Mouse (Mus musculus): Measurements from ENCODE around the gene Hspb1.

Hspb1 gene

DNA sequence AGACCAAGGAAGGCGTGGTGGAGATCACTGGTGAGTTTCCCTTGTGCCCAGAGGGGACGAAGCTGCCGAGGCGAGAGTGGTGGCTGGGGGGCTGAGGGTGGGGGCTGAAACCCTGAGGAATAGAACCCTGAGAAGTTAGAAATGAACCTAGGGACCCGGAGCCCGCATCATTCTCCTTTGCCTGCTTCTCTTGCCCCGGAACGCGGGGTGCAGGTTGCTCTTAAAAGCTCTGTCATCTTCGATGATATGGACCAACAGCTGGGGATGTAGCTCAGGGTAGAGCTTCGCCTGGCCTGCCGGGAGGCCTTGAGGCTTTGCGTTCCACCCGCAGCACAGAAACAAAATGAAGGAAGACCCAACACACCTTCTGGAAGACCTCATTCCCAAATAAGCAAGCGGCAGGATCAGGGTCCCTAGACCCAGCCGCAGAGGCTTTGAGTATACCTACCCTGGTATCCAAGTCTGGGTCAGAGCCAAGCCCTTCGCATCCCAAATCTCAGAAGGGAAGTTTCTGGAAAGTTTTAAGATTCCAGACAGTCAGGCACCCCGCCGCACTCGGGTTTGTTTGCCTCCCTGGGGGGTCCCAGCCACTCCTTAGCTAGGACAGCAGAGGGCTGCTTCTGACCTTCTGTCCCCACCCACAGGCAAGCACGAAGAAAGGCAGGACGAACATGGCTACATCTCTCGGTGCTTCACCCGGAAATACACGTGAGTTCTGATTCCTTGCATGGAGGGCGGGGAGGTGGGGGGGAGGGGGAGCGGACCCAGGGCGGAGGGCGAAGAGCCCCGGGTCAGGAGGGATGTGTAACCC lies 891 bp downstream of the Hspb1 start:
- peak; percentile 32 for DNase-seq

DNA sequence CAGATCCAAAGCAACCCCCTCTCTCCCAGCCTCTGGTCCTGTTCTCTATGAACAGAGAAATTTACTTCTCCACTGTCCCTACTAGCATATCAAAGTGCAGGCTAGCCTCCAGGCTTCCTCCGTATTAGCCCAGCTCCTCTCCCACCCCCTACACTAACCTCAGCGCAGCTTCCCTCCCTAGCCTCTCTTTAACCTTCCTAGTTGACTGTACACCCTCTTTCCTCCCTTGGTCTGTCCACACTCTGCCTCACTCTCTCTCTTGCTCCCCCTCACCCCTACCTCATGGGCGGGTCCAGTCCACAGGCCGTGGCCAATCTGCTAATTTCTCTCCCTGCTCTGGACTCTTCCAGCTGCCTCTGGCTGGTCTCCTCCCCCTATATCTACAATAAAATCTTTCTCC lies 2.6 kb downstream of the Hspb1 start:
- no peak for DNase-seq

- DNase-seq = no peak
Observed at GRCm38 (mm10) chr5:135890920-135891319, 3.2 kb downstream of the Hspb1 start.

DNA sequence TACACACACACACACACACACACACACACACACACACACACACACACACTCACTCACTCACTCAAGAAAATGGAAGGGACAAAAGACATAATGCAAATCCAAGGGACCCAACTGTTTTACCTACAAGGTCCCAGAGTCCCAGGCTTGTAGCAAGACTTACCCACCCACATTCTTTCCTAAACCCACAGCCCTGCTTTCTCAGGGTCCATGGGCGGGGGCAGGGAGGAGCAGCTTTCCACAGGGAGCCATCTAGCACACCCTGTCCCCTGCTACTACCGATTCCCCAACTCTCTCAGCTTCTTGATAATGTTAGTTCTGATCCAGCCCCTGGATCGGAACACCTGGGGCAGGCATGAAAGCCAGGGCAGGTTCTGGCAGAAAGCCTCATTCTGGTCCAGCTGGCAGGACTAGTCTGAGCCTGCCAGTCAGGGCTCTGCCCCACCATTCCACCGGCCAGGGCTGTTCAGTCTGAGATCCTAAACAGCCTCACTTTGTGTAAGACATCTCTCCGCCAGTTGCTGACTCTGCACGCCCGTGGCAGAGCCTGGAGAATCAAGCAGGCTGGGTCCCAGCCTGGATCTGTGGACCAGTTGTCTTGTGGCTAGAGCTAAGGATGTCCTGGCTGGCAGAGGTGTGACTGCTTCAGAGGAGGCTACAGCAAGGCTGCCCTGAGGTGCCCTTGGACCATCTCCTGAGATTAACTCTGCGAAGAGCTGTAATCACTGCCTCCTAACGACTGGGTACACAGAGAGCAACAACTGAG lies 5.1 kb downstream of the Hspb1 start:
- no peak for DNase-seq

GRCm38 (mm10) chr5:135894958-135895357 lies 7.2 kb downstream of the Hspb1 start:
- no peak for DNase-seq

DNA sequence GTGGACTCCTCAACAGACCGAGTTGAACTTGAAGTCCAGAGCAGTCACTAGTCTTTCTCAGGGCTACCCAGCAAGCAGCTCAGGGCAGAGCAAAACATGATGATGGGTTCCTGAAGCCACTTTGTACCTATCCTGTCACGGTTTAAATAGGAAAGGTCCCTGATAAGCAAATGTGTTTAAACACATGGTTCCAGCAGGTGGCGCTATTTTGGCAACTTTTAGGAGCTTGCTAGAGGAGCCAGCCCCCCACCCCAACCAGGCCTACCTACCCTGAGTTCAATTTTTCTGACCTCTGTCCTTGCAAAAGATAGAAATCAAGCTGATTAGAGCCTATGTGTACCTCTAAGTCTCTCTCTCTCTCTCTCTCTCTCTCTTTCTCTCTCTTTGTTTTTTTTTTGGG lies 10.3 kb downstream of the Hspb1 start:
- peak; percentile 69 for DNase-seq

GRCm38 (mm10) chr5:135898995-135899394 lies 11.3 kb downstream of the Hspb1 start:
- no peak for DNase-seq

GRCm38 (mm10) chr5:135899833-135900232 lies 12.1 kb downstream of the Hspb1 start:
- no peak for DNase-seq

GRCm38 (mm10) chr5:135900701-135901100 lies 13.0 kb downstream of the Hspb1 start:
- DNase-seq = no peak

GRCm38 (mm10) chr5:135901354-135902095 lies 13.8 kb downstream of the Hspb1 start:
- peak; percentile 36 for DNase-seq

- DNase-seq = no peak
Observed at GRCm38 (mm10) chr5:135903058-135903457, 15.3 kb downstream of the Hspb1 start.

GRCm38 (mm10) chr5:135903551-135904151 lies 15.9 kb downstream of the Hspb1 start:
- DNase-seq = peak; percentile 95

DNA sequence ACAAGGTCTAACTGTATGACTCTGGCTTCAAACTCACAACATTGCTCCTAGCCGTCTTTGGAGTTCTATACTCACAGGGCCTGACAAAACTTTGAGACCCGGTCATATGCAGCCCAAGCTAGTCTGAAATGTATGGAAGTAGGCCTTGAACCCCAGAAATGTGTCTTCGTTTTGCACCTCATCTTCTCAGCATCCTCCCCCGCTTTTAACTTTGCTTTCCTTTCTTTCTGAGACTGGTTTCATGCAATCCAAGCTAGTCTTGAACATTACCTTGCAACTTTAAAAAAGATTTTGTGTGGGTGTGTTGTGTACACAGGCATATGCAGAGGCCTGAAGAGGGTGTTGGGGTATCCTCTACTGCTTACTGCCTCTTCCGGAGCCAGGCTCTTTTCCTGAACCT lies 16.5 kb downstream of the Hspb1 start:
- no peak for DNase-seq

- no peak for DNase-seq
Observed at GRCm38 (mm10) chr5:135905320-135906225, 17.9 kb downstream of the Hspb1 start.

DNA sequence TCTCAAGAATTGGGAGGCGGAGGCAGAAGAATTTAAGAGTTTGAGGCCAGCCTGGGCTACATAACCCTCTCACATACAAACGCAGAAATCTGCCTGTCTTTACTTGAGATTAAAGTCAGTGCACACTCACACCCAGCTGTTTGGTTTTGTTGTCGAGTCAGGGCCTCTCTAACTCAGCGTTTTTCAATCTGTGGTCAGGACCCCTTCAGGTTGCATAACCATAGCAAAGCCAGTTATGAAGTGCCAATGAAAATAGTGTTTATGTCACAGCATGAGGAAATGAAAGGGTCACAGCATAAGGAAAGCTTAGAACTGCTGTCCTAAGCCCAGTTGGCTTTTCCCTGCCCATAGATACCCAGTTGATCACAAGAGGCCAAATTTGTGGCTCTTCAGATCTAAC lies 19.1 kb downstream of the Hspb1 start:
- DNase-seq = no peak

- no peak for DNase-seq
Observed at GRCm38 (mm10) chr5:135907256-135907655, 19.5 kb downstream of the Hspb1 start.

GRCm38 (mm10) chr5:135908185-135908584 lies 20.5 kb downstream of the Hspb1 start:
- DNase-seq = no peak

GRCm38 (mm10) chr5:135908989-135909388 lies 21.3 kb downstream of the Hspb1 start:
- no peak for DNase-seq

DNA sequence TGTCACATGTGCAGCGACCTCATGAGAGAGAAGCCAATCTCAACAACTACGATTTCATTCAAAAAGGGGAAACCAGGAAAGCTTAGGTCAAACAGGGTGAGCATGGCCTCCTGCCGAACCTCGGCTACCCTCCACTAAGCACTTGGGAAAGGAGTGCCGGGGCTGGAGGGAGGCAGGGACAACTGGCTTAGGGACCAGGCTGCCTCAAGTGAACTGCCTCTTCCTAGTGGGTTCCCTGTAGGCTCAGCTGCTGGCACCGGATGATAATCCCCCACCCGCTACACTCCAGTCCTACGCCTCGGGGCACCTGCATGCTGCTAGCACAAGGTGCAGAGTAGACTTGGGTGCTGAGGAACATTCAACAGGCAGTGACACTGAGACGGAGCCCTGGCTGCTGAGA lies 21.9 kb downstream of the Hspb1 start:
- no peak for DNase-seq

- no peak for DNase-seq
Observed at GRCm38 (mm10) chr5:135910813-135911212, 23.1 kb downstream of the Hspb1 start.

DNA sequence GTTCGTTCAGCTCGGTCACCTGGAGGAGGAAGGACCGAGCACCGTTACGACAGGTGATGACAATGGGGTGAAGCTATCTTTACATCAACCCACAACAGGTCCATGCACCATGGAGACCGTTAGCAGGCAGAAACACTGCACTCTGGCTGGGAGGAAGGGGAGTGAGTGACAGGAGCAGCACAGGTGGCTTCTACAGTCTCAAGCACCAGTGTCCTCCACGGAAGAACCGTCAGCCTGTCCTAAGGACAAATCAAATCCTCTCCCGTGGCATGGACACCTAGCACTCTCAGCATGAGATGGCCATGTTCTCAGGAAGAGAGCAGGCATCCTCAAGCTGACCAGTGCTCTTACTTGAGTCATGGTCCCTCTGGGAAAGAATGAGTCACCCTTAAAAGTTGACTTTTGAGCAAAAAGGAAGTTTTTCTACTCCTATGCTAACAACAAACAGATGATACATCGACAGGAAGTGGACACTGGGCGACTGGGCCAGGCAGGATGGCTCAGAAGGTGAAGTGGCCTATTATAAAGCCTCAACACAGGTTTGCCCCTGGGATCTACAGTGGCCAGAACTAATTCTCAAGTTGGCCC lies 24.0 kb downstream of the Hspb1 start:
- DNase-seq = no peak

GRCm38 (mm10) chr5:135913201-135913600 lies 25.5 kb downstream of the Hspb1 start:
- no peak for DNase-seq

Data from kidney, postnatal 10 days (tissue).